Mouse (Mus musculus) limb, embryonic 11.5 days (tissue): ENCODE data around the gene A530016L24Rik. TPM values are rescaled to one million over a fixed set of nuclear protein-coding genes. Genes with fewer than 3 reads are reported as not detected.
A peak's percentile ranks its signal among the peaks of the same experiment; 100 is the strongest.

Experiments
- ATAC-seq: fragments of 200-750 bp; cut with Nextera tagmentation; 2 replicates; pipeline ENCODE4 v1.8.0; 2017; ENCODE audit warnings: low read depth; ENCODE audit not compliant: insufficient number of reproducible peaks, low FRiP score, low TSS enrichment
- DNase-seq: peaks from one replicate; pipeline ENCODE4 v3.0.0-alpha.2; 2015; ENCODE audit warnings: low spot score
- H3K27ac ChIP-seq: fragments of 300-500 bp; sonication (generic); replicated peaks from 2 replicates; pipeline ENCODE4 v1.5.1; 2014; ENCODE audit warnings: low read depth, mild to moderate bottlenecking, low read length
- H3K27me3 ChIP-seq: fragments of 300-500 bp; sonication (generic); 2 replicates; pipeline ENCODE4 v1.6.1; 2014; ENCODE audit warnings: mild to moderate bottlenecking, low read length, mixed read lengths; ENCODE audit not compliant: control insufficient read depth, insufficient read depth
- H3K36me3 ChIP-seq: fragments of 300-500 bp; sonication (generic); 2 replicates; pipeline ENCODE4 v1.6.1; 2014; ENCODE audit warnings: mild to moderate bottlenecking, low read length, moderate library complexity, mixed read lengths; ENCODE audit not compliant: control insufficient read depth, insufficient read depth
- H3K4me1 ChIP-seq: fragments of 300-500 bp; sonication (generic); 2 replicates; pipeline ENCODE4 v1.6.1; 2014; ENCODE audit warnings: low read length, mixed read lengths; ENCODE audit not compliant: control insufficient read depth, insufficient read depth
- H3K4me2 ChIP-seq: fragments of 300-500 bp; sonication (generic); 2 replicates; pipeline ENCODE4 v1.6.1; 2014; ENCODE audit warnings: low read depth, mild to moderate bottlenecking, moderate library complexity; ENCODE audit not compliant: severe bottlenecking
- H3K4me3 ChIP-seq: fragments of 300-500 bp; sonication (generic); 2 replicates; pipeline ENCODE4 v1.5.1; 2014; ENCODE audit warnings: low read depth, low read length
- H3K9ac ChIP-seq: fragments of 300-500 bp; sonication (generic); 2 replicates; pipeline ENCODE4 v1.6.1; 2014; ENCODE audit warnings: mild to moderate bottlenecking, low read length
- H3K9me3 ChIP-seq: fragments of 300-500 bp; sonication (generic); 2 replicates; pipeline ENCODE4 v1.6.1; 2016; ENCODE audit warnings: low read length; ENCODE audit not compliant: control insufficient read depth
- WGBS: fragments of 180-500 bp; shearing (Covaris S2); extraction: QIAGEN DNeasy Blood & Tissue Kit; methylation state at CpG from one replicate; pipeline ENCODE4 v1.1.7; 2014; 5-methylcytosine and 5-hydroxymethylcytosine counted together
- polyA plus RNA-seq: library from polyadenylated mRNA; unstranded; fragments of >200 nt; fragmentation: Nextera tagmentation; extraction: Ambion mirVana; gene quantifications from 2 replicates; pipeline ENCODE4 v1.2.1, GENCODE M21; 2014

A530016L24Rik gene
- polyA plus RNA-seq, result not detected in 2 replicates

GRCm38 (mm10) chr12:112489134-112489533, at the start of gene A530016L24Rik:
Gene A530016L24Rik (plus strand): TSS chr12:112489448.
- 88% methylated on average over 8 of the region's 8 CpGs for WGBS
- Histone ChIP-seq H3K4me2 (no peak within 1 kb of the TSS), H3K9me3 (no peaks in the 10 kb centered on the region), H3K27ac (no peak within 1 kb of the TSS), H3K27me3 (no peaks in the 10 kb centered on the region), H3K36me3 (no peaks in the 10 kb centered on the region), H3K4me1 (peaks cover 20% of the 10 kb centered on the region), H3K4me3 (no peak within 1 kb of the TSS), H3K9ac (no peak within 1 kb of the TSS; the same call in 1 of the 2 replicates)
- DNase-seq, result no peak
- ATAC-seq, result no peak

- H3K4me3 ChIP-seq, result no peak overlapping the region
- no peak overlapping the region for H3K27ac ChIP-seq
- no peaks in the 10 kb centered on the region for H3K36me3 ChIP-seq
- DNase-seq, result no peak
- ATAC-seq, result no peak
- WGBS, result 31% methylated on average over 1 of the region's 1 CpGs
- no peak overlapping the region for H3K9ac ChIP-seq
- peaks cover 14% of the 10 kb centered on the region for H3K4me1 ChIP-seq
- H3K27me3 ChIP-seq, result no peaks in the 10 kb centered on the region
- no peaks in the 10 kb centered on the region for H3K9me3 ChIP-seq
- no peak overlapping the region for H3K4me2 ChIP-seq
These were observed 49.3 kb upstream of the A530016L24Rik start for GRCm38 (mm10) chr12:112439993-112440392.

- no peak overlapping the region for H3K9ac ChIP-seq
- ATAC-seq (no peak), DNase-seq (no peak)
- no peak overlapping the region for H3K4me2 ChIP-seq
- WGBS, result 69% methylated on average over 18 of the region's 18 CpGs
- no peak overlapping the region for H3K27ac ChIP-seq
- no peaks in the 10 kb centered on the region for H3K27me3 ChIP-seq
- no peaks in the 10 kb centered on the region for H3K9me3 ChIP-seq
- no peak overlapping the region for H3K4me3 ChIP-seq
- H3K36me3 ChIP-seq, result no peaks in the 10 kb centered on the region
- H3K4me1 ChIP-seq, result peaks cover 2% of the 10 kb centered on the region; the same call in 1 of the 2 replicates
These were observed 40.0 kb upstream of the A530016L24Rik start for GRCm38 (mm10) chr12:112449144-112449827.

GRCm38 (mm10) chr12:112449828-112450180, 39.4 kb upstream of the A530016L24Rik start:
- 62% methylated on average over 8 of the region's 8 CpGs for WGBS
- no peak overlapping the region; the same call in 1 of the 2 replicates for H3K9ac ChIP-seq

GRCm38 (mm10) chr12:112450883-112451282, 38.4 kb upstream of the A530016L24Rik start:
- Histone ChIP-seq H3K4me2 (no peak overlapping the region), H3K36me3 (no peaks in the 10 kb centered on the region), H3K27ac (no peak overlapping the region), H3K4me1 (peaks cover 2% of the 10 kb centered on the region; the same call in 1 of the 2 replicates), H3K27me3 (no peaks in the 10 kb centered on the region), H3K9ac (no peak overlapping the region), H3K4me3 (no peak overlapping the region), H3K9me3 (no peaks in the 10 kb centered on the region)
- WGBS, result 29% methylated on average over 6 of the region's 6 CpGs
- ATAC-seq (no peak; the same call in 1 of the 2 replicates), DNase-seq (peak; percentile 81)

More at GRCm38 (mm10) chr12:112449828-112450180, 39.4 kb upstream of the A530016L24Rik start:
- no peak overlapping the region for H3K4me2 ChIP-seq
- H3K27ac ChIP-seq, result no peak overlapping the region
- peaks cover 2% of the 10 kb centered on the region; the same call in 1 of the 2 replicates for H3K4me1 ChIP-seq
- H3K27me3 ChIP-seq, result no peaks in the 10 kb centered on the region
- ATAC-seq, result no peak
- no peaks in the 10 kb centered on the region for H3K9me3 ChIP-seq
- no peaks in the 10 kb centered on the region for H3K36me3 ChIP-seq
- DNase-seq, result no peak
- H3K4me3 ChIP-seq, result no peak overlapping the region

GRCm38 (mm10) chr12:112451381-112451780, 37.9 kb upstream of the A530016L24Rik start:
- no peak for ATAC-seq
- no peaks in the 10 kb centered on the region for H3K27me3 ChIP-seq
- 85% methylated on average over 1 of the region's 1 CpGs for WGBS
- no peaks in the 10 kb centered on the region for H3K9me3 ChIP-seq
- H3K4me3 ChIP-seq, result no peak overlapping the region
- DNase-seq, result no peak
- peaks cover 5% of the 10 kb centered on the region; the same call in 1 of the 2 replicates for H3K4me1 ChIP-seq
- no peak overlapping the region for H3K9ac ChIP-seq
- H3K27ac ChIP-seq, result no peak overlapping the region
- no peaks in the 10 kb centered on the region for H3K36me3 ChIP-seq
- H3K4me2 ChIP-seq, result no peak overlapping the region

- no peaks in the 10 kb centered on the region for H3K27me3 ChIP-seq
- DNase-seq (no peak), ATAC-seq (no peak)
- no peak overlapping the region for H3K9ac ChIP-seq
- H3K4me2 ChIP-seq, result no peak overlapping the region
- H3K36me3 ChIP-seq, result no peaks in the 10 kb centered on the region
- 88% methylated on average over 9 of the region's 9 CpGs for WGBS
- no peak overlapping the region for H3K4me3 ChIP-seq
- H3K27ac ChIP-seq, result no peak overlapping the region
- peaks cover 5% of the 10 kb centered on the region; the same call in 1 of the 2 replicates for H3K4me1 ChIP-seq
- no peaks in the 10 kb centered on the region for H3K9me3 ChIP-seq
These were observed 37.4 kb upstream of the A530016L24Rik start for GRCm38 (mm10) chr12:112451826-112452225.

GRCm38 (mm10) chr12:112456144-112456713, 33.0 kb upstream of the A530016L24Rik start:
- Histone ChIP-seq H3K9ac (no peak overlapping the region), H3K4me3 (no peak overlapping the region), H3K27ac (no peak overlapping the region), H3K4me2 (no peak overlapping the region), H3K9me3 (no peaks in the 10 kb centered on the region), H3K27me3 (no peaks in the 10 kb centered on the region), H3K36me3 (no peaks in the 10 kb centered on the region), H3K4me1 (0 out of 2 replicates have a peak, but pooled peaks cover 5% of the 10 kb centered on the region)
- DNase-seq, result no peak
- no peak for ATAC-seq
- WGBS, result 81% methylated on average over 6 of the region's 6 CpGs
